Comparison of ENCODE assay signal across 13 mouse cellular contexts in the genomic region with DNA sequence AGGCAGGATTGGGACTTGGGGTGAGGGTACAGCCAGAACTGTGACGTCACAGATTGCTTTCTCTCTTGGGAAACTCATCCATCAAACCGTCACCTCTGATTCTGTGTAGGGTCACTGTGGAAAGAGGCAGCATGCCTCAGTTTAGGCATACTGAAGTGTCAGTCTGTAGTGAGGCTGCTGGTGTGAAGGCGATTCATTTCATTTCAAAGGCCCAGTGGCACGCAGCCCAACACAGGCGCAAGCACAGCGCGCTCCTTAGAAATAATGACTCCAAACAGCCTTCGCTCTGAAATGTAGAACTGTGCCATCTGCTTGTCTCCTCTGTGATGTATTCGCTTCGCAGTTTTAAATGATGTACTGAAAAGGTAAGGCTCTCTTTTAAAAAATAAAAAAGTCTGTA. TPM values are rescaled to one million over a fixed set of nuclear protein-coding genes. Genes with fewer than 3 reads are reported as not detected.
DNase-seq lines count a peak whose midpoint lies in the region; ATAC-seq and TF ChIP-seq lines count a peak whose summit lies in the region.
"Had no signal": no experiment of that assay in that cellular context is flagged by ENCODE, and none has a peak within 500 bp of the region (broad histone marks: within the 10 kb centered on the region; RNA-seq: fewer than 3 reads in every experiment).

No protein-coding gene starts in this region.

- peak; percentile 68; the same call in 1 of the 2 replicates for ATAC-seq in hindbrain, embryonic 14.5 days (ENCODE audit: low FRiP score)
- peak; percentile 53 for ATAC-seq in midbrain, embryonic 12.5 days (ENCODE audit: low FRiP score, low read depth)
- no peak for ATAC-seq in megakaryocyte progenitor cell, adult 5-6 weeks (replicated peaks; ENCODE audit: poor library complexity)

- H3K9me3 ChIP-seq in hindbrain, embryonic 14.5 days (ENCODE audit: control insufficient read depth, low read length) = no peaks in the 10 kb centered on the region
- no peaks in the 10 kb centered on the region for H3K9me3 ChIP-seq in midbrain, embryonic 12.5 days
- H3K9me3 ChIP-seq: embryonic facial prominence, embryonic 13.5 days had no signal

- no peak overlapping the region for H3K27ac ChIP-seq in hindbrain, embryonic 14.5 days
- H3K27ac ChIP-seq in midbrain, embryonic 12.5 days (replicated peaks) = peak overlapping the region; percentile 55
- no peak overlapping the region for H3K27ac ChIP-seq in thymus, adult 2 months (ENCODE audit: control insufficient read depth, insufficient read depth, low read length)
- H3K27ac ChIP-seq: embryonic facial prominence, embryonic 13.5 days had no signal

- H3K27me3 ChIP-seq in hindbrain, embryonic 14.5 days (ENCODE audit: control insufficient read depth, insufficient read depth, low read length) = peaks cover 19% of the 10 kb centered on the region
- H3K27me3 ChIP-seq in midbrain, embryonic 12.5 days = peaks cover 10% of the 10 kb centered on the region; the same call in 1 of the 2 replicates
- H3K27me3 ChIP-seq in thymus, adult 2 months (ENCODE audit: control insufficient read depth, insufficient read depth, low read length) = no peaks in the 10 kb centered on the region

- H3K36me3 ChIP-seq in hindbrain, embryonic 14.5 days (replicated peaks; ENCODE audit: control insufficient read depth, insufficient read depth) = no peaks in the 10 kb centered on the region
- H3K36me3 ChIP-seq in midbrain, embryonic 12.5 days = no peaks in the 10 kb centered on the region
- no peaks in the 10 kb centered on the region for H3K36me3 ChIP-seq in thymus, adult 2 months (ENCODE audit: control insufficient read depth, insufficient read depth, low read length)
- H3K36me3 ChIP-seq: embryonic facial prominence, embryonic 13.5 days had no signal

- 25% methylated on average over 10 of the region's 10 CpGs for WGBS in hindbrain, embryonic 14.5 days
- WGBS in midbrain, embryonic 12.5 days = 38% methylated on average over 10 of the region's 10 CpGs
- 92% methylated on average over 10 of the region's 10 CpGs for WGBS in thymus, adult 2 months

- no peak overlapping the region for H3K4me3 ChIP-seq in hindbrain, embryonic 14.5 days (replicated peaks; ENCODE audit: low read length)
- no peak overlapping the region for H3K4me3 ChIP-seq in midbrain, embryonic 12.5 days
- no peak overlapping the region for H3K4me3 ChIP-seq in thymus, adult 2 months (ENCODE audit: control insufficient read depth, insufficient read depth, low read length)
- H3K4me3 ChIP-seq: embryonic facial prominence, embryonic 13.5 days had no signal

- peaks cover 4% of the 10 kb centered on the region; the same call in 1 of the 2 replicates for H3K4me1 ChIP-seq in hindbrain, embryonic 14.5 days (replicated peaks; ENCODE audit: control insufficient read depth, insufficient read depth, low read length)
- H3K4me1 ChIP-seq in midbrain, embryonic 12.5 days = peaks cover 10% of the 10 kb centered on the region; the same call in 1 of the 2 replicates
- peaks cover 5% of the 10 kb centered on the region for H3K4me1 ChIP-seq in thymus, adult 2 months (replicated peaks; ENCODE audit: control insufficient read depth, insufficient read depth, low read length)
- H3K4me1 ChIP-seq: embryonic facial prominence, embryonic 13.5 days had no signal

- peak; percentile 90 for DNase-seq in brain, embryonic 14.5 days (ENCODE audit: low read depth)
- peak; percentile 10 to 28 for DNase-seq in cerebellum, postnatal 36 days
- peak; percentile 27 for DNase-seq in hindbrain, embryonic 14.5 days (ENCODE audit: low spot score)
- no peak for DNase-seq in thymus, adult 2 months
- DNase-seq in kidney, adult 8-10 months = no peak
- DNase-seq in retina, postnatal 1 day = no peak
- DNase-seq: kidney, adult 18-20 months had no signal

- TF ChIP-seq POLR2A in brain, embryonic 14.5 days (IDR thresholded peaks at IDR 0.05; ENCODE audit: borderline replicate concordance, extremely low read depth, insufficient read depth, insufficient read length, poor library complexity, severe bottlenecking) = no peak
- no peak for TF ChIP-seq POLR2A in thymus, adult 2 months (IDR thresholded peaks at IDR 0.05; ENCODE audit: control insufficient read depth, extremely low read depth, insufficient read depth, low read length, poor library complexity)

- no peak for TF ChIP-seq CTCF in brain, embryonic 14.5 days (IDR thresholded peaks at IDR 0.05; ENCODE audit: borderline replicate concordance, extremely low read depth, insufficient read depth, insufficient read length)
- TF ChIP-seq CTCF in thymus, adult 2 months (IDR thresholded peaks at IDR 0.05; ENCODE audit: borderline replicate concordance, control insufficient read depth, extremely low read depth, insufficient read depth, low read length, poor library complexity) = no peak

- H3K9ac ChIP-seq in hindbrain, embryonic 14.5 days = no peak overlapping the region
- H3K9ac ChIP-seq in midbrain, embryonic 12.5 days (replicated peaks) = no peak overlapping the region
- H3K9ac ChIP-seq: embryonic facial prominence, embryonic 13.5 days had no signal

- H3K4me2 ChIP-seq in hindbrain, embryonic 14.5 days (replicated peaks) = peak overlapping the region; percentile 13; the same call in 1 of the 2 replicates
- H3K4me2 ChIP-seq in midbrain, embryonic 12.5 days (replicated peaks) = peak overlapping the region; percentile 32
- H3K4me2 ChIP-seq: embryonic facial prominence, embryonic 13.5 days had no signal

RNA-seq across cellular contexts. Expression of gene 4933400A11Rik, which starts 47.5 kb away (rescaled TPM):
- not detected in 2 replicates for polyA plus RNA-seq in brain, embryonic 14.5 days (2012; rRNA removed)
- polyA plus RNA-seq in hindbrain, embryonic 14.5 days (2014; fragmentation: Nextera tagmentation; extraction: Ambion mirVana) = not detected in 2 replicates
- polyA plus RNA-seq in midbrain, embryonic 12.5 days (2016; fragmentation: Nextera tagmentation; extraction: Ambion mirVana) = not detected in 2 replicates
- not detected in 2 replicates for polyA plus RNA-seq in thymus, adult 2 months (2012; rRNA removed)
- total RNA-seq in megakaryocyte progenitor cell, adult 5-6 weeks (2015) = not detected in 2 replicates
- not detected in 2 replicates for total RNA-seq in megakaryocyte progenitor cell, adult 5-6 weeks (2017)
- total RNA-seq: adrenal gland, adult 18-20 months; granulocyte monocyte progenitor cell, adult 5-6 weeks had no signal
- polyA plus RNA-seq: liver, embryonic 16.5 days had no signal

Comparison
In these comparisons a context has a peak if more than half of its experiments do, and no peak if none do; other contexts are left out.
1. DNase-seq: peak in brain, embryonic 14.5 days (single experiment), cerebellum, postnatal 36 days (2 of 2) and hindbrain, embryonic 14.5 days (single experiment); none in thymus, adult 2 months (single experiment), kidney, adult 8-10 months (0 of 2) and retina, postnatal 1 day (single experiment).